Comparison of ENCODE assay signal across 13 mouse cellular contexts in genomic region chr10:80835617-80836016, GRCm38 (mm10). TPM values are rescaled to one million over a fixed set of nuclear protein-coding genes. Genes with fewer than 3 reads are reported as not detected.
DNase-seq lines count a peak whose midpoint lies in the region; ATAC-seq and TF ChIP-seq lines count a peak whose summit lies in the region.
"Had no signal": no experiment of that assay in that cellular context is flagged by ENCODE, and none has a peak within 500 bp of the region (broad histone marks: within the 10 kb centered on the region; RNA-seq: fewer than 3 reads in every experiment).

No protein-coding gene starts in this region.

- H3K4me3 ChIP-seq in heart, embryonic 11.5 days (ENCODE audit: low read depth, low read length): peak overlapping the region; percentile 21; the same call in 1 of the 2 replicates
- no peak overlapping the region for H3K4me3 ChIP-seq in stomach, embryonic 14.5 days (ENCODE audit: low read depth, low read length)
- no peak overlapping the region for H3K4me3 ChIP-seq in stomach, postnatal 0 days (ENCODE audit: low read depth, low read length)
- H3K4me3 ChIP-seq in hindbrain, postnatal 0 days (ENCODE audit: low read length): no peak overlapping the region
- H3K4me3 ChIP-seq: forebrain, embryonic 13.5 days had no signal

- no peak for ATAC-seq in heart, embryonic 11.5 days (replicated peaks; ENCODE audit: insufficient number of reproducible peaks, low FRiP score, low TSS enrichment)
- ATAC-seq in stomach, embryonic 14.5 days (ENCODE audit: insufficient number of reproducible peaks, insufficient read depth, low FRiP score, low read depth): no peak
- ATAC-seq in stomach, postnatal 0 days (ENCODE audit: low FRiP score, low TSS enrichment): no peak
- no peak for ATAC-seq in hindbrain, postnatal 0 days
- ATAC-seq: forebrain, embryonic 13.5 days; inflammation-experienced regulatory T-cells, adult 6 months had no signal

- TF ChIP-seq EP300 in stomach, postnatal 0 days (optimal IDR thresholded peaks at IDR 0.05): no peak

- 50% methylated on average over 30 of the region's 30 CpGs for WGBS in heart, embryonic 11.5 days (ENCODE audit: insufficient replicate concordance)
- 43% methylated on average over 30 of the region's 30 CpGs for WGBS in stomach, embryonic 14.5 days
- WGBS in stomach, postnatal 0 days: 58% methylated on average over 30 of the region's 30 CpGs
- WGBS in hindbrain, postnatal 0 days: 54% methylated on average over 30 of the region's 30 CpGs

- no peak overlapping the region for H3K4me2 ChIP-seq in heart, embryonic 11.5 days
- H3K4me2 ChIP-seq in stomach, embryonic 14.5 days (replicated peaks; ENCODE audit: low read depth, low read length): 0 out of 2 replicates have a peak overlapping the region, but pooled peaks have one; percentile 0
- H3K4me2 ChIP-seq in stomach, postnatal 0 days (replicated peaks; ENCODE audit: low read depth): no peak overlapping the region
- H3K4me2 ChIP-seq in hindbrain, postnatal 0 days (ENCODE audit: low read depth, low read length): no peak overlapping the region
- H3K4me2 ChIP-seq: forebrain, embryonic 13.5 days had no signal

- H3K27me3 ChIP-seq in heart, embryonic 11.5 days (ENCODE audit: control insufficient read depth, insufficient read depth, low read length): peaks cover 49% of the 10 kb centered on the region
- peaks cover 22% of the 10 kb centered on the region for H3K27me3 ChIP-seq in stomach, embryonic 14.5 days (ENCODE audit: control insufficient read depth, insufficient read depth, low read length)
- no peaks in the 10 kb centered on the region; the same call in 1 of the 2 replicates for H3K27me3 ChIP-seq in stomach, postnatal 0 days (ENCODE audit: control insufficient read depth, insufficient read depth, low read length)
- no peaks in the 10 kb centered on the region for H3K27me3 ChIP-seq in hindbrain, postnatal 0 days (ENCODE audit: insufficient read depth, low read length)

- H3K27ac ChIP-seq in heart, embryonic 11.5 days (ENCODE audit: low read depth, low read length): no peak overlapping the region
- no peak overlapping the region for H3K27ac ChIP-seq in stomach, embryonic 14.5 days (ENCODE audit: low read length)
- H3K27ac ChIP-seq in stomach, postnatal 0 days (replicated peaks): no peak overlapping the region
- no peak overlapping the region for H3K27ac ChIP-seq in hindbrain, postnatal 0 days
- H3K27ac ChIP-seq: forebrain, embryonic 13.5 days had no signal

- no peaks in the 10 kb centered on the region for H3K9me3 ChIP-seq in heart, embryonic 11.5 days (replicated peaks; ENCODE audit: control insufficient read depth, low read length)
- H3K9me3 ChIP-seq in stomach, embryonic 14.5 days (ENCODE audit: control insufficient read depth, low read depth, low read length): peaks cover 5% of the 10 kb centered on the region; the same call in 1 of the 2 replicates
- no peaks in the 10 kb centered on the region for H3K9me3 ChIP-seq in stomach, postnatal 0 days (ENCODE audit: control insufficient read depth, low read length)
- no peaks in the 10 kb centered on the region for H3K9me3 ChIP-seq in hindbrain, postnatal 0 days (ENCODE audit: low read length)
- H3K9me3 ChIP-seq: forebrain, embryonic 13.5 days had no signal

- H3K9ac ChIP-seq in heart, embryonic 11.5 days (ENCODE audit: low read depth, low read length): 0 out of 2 replicates have a peak overlapping the region, but pooled peaks have one; percentile 17
- no peak overlapping the region for H3K9ac ChIP-seq in stomach, embryonic 14.5 days (replicated peaks; ENCODE audit: low read depth, low read length)
- no peak overlapping the region for H3K9ac ChIP-seq in stomach, postnatal 0 days (ENCODE audit: low read length)
- H3K9ac ChIP-seq in hindbrain, postnatal 0 days (replicated peaks; ENCODE audit: low read length): no peak overlapping the region
- H3K9ac ChIP-seq: forebrain, embryonic 13.5 days had no signal

- no peak for DNase-seq in heart, postnatal 4 days
- DNase-seq in stomach, postnatal 0 days (ENCODE audit: low spot score): no peak
- peak; percentile 50 for DNase-seq in hindbrain, postnatal 0 days (ENCODE audit: low spot score)
- DNase-seq in urinary bladder, adult 2 months (ENCODE audit: low spot score): no peak
- DNase-seq in B cell, adult 2 months: no peak
- DNase-seq: adrenal gland, postnatal 14 days; kidney, postnatal 14 days had no signal

- H3K4me1 ChIP-seq in heart, embryonic 11.5 days (ENCODE audit: control insufficient read depth, insufficient read depth, low read length): peaks cover 40% of the 10 kb centered on the region
- H3K4me1 ChIP-seq in stomach, embryonic 14.5 days (ENCODE audit: control insufficient read depth, insufficient read depth, low read length): peaks cover 9% of the 10 kb centered on the region
- H3K4me1 ChIP-seq in stomach, postnatal 0 days (replicated peaks; ENCODE audit: control insufficient read depth, insufficient read depth): no peaks in the 10 kb centered on the region
- H3K4me1 ChIP-seq in hindbrain, postnatal 0 days (ENCODE audit: insufficient read depth, low read length): no peaks in the 10 kb centered on the region

- H3K36me3 ChIP-seq in heart, embryonic 11.5 days (ENCODE audit: control insufficient read depth, insufficient read depth, low read length): no peaks in the 10 kb centered on the region
- no peaks in the 10 kb centered on the region for H3K36me3 ChIP-seq in stomach, embryonic 14.5 days (ENCODE audit: control insufficient read depth, insufficient read depth, low read length)
- no peaks in the 10 kb centered on the region for H3K36me3 ChIP-seq in stomach, postnatal 0 days (ENCODE audit: control insufficient read depth, insufficient read depth, low read length)
- H3K36me3 ChIP-seq in hindbrain, postnatal 0 days (ENCODE audit: insufficient read depth, low read length): no peaks in the 10 kb centered on the region

- no peak for TF ChIP-seq CTCF in stomach, postnatal 0 days (IDR thresholded peaks at IDR 0.05; ENCODE audit: low read depth)
- no peak for TF ChIP-seq CTCF in hindbrain, postnatal 0 days (IDR thresholded peaks at IDR 0.05; ENCODE audit: low read depth)

RNA-seq across cellular contexts. Expression of gene Lingo3, which starts 8.2 kb away (rescaled TPM):
- 0.14 TPM in 1 of 2 replicates, not detected in the other for polyA plus RNA-seq in heart, embryonic 11.5 days (2014; fragmentation: Nextera tagmentation; extraction: Ambion mirVana)
- total RNA-seq in heart, postnatal 4 days (2021): 1 to 10 TPM; 1.8 to 2.5 TPM
- 0.07 and 0.23 TPM in 2 replicates for polyA plus RNA-seq in stomach, embryonic 14.5 days (2014; fragmentation: Nextera tagmentation; extraction: Ambion mirVana)
- 0.12 and 0.17 TPM in 2 replicates for polyA plus RNA-seq in stomach, postnatal 0 days (2015; fragmentation: Nextera tagmentation; extraction: Ambion mirVana)
- 66.9 and 70.3 TPM in 2 replicates for total RNA-seq in hindbrain, postnatal 0 days (2014; rRNA removed)
- polyA plus RNA-seq in hindbrain, postnatal 0 days (2015; fragmentation: Nextera tagmentation; extraction: Ambion mirVana): 26.6 and 28.0 TPM in 2 replicates
- not detected in 2 replicates for polyA plus RNA-seq in urinary bladder, adult 2 months (2012; rRNA removed)
- total RNA-seq: liver, adult 2 months had no signal
- polyA plus RNA-seq: gonadal fat pad, adult 2 months; inflammation-experienced regulatory T-cells, adult 6 months had no signal

RNA-seq across cellular contexts. Expression of gene Oaz1, which starts 9.2 kb away (rescaled TPM):
- polyA plus RNA-seq in heart, embryonic 11.5 days (2014; fragmentation: Nextera tagmentation; extraction: Ambion mirVana): 1,894 and 1,935 TPM in 2 replicates
- total RNA-seq in heart, postnatal 4 days (2021): 1,000 to 10,000 TPM; 1,002 to 1,049 TPM
- 1,724 and 1,898 TPM in 2 replicates for polyA plus RNA-seq in stomach, embryonic 14.5 days (2014; fragmentation: Nextera tagmentation; extraction: Ambion mirVana)
- 1,070 and 1,103 TPM in 2 replicates for polyA plus RNA-seq in stomach, postnatal 0 days (2015; fragmentation: Nextera tagmentation; extraction: Ambion mirVana)
- total RNA-seq in hindbrain, postnatal 0 days (2014; rRNA removed): 1,128 and 1,180 TPM in 2 replicates
- polyA plus RNA-seq in hindbrain, postnatal 0 days (2015; fragmentation: Nextera tagmentation; extraction: Ambion mirVana): 1,097 and 1,185 TPM in 2 replicates
- polyA plus RNA-seq in urinary bladder, adult 2 months (2012; rRNA removed): 566 and 709 TPM in 2 replicates

RNA-seq across cellular contexts. Expression of gene Lsm7, which starts 19.4 kb away (rescaled TPM):
- 201 and 218 TPM in 2 replicates for polyA plus RNA-seq in heart, embryonic 11.5 days (2014; fragmentation: Nextera tagmentation; extraction: Ambion mirVana)
- 10 to 100 TPM; 29.9 to 35.0 TPM for total RNA-seq in heart, postnatal 4 days (2021)
- polyA plus RNA-seq in stomach, embryonic 14.5 days (2014; fragmentation: Nextera tagmentation; extraction: Ambion mirVana): 321 and 361 TPM in 2 replicates
- polyA plus RNA-seq in stomach, postnatal 0 days (2015; fragmentation: Nextera tagmentation; extraction: Ambion mirVana): 176 and 180 TPM in 2 replicates
- total RNA-seq in hindbrain, postnatal 0 days (2014; rRNA removed): 165 and 189 TPM in 2 replicates
- 279 and 295 TPM in 2 replicates for polyA plus RNA-seq in hindbrain, postnatal 0 days (2015; fragmentation: Nextera tagmentation; extraction: Ambion mirVana)
- polyA plus RNA-seq in urinary bladder, adult 2 months (2012; rRNA removed): 117 and 147 TPM in 2 replicates

RNA-seq across cellular contexts. Expression of gene Sppl2b, which starts 19.5 kb away (rescaled TPM):
- 22.9 and 26.3 TPM in 2 replicates for polyA plus RNA-seq in heart, embryonic 11.5 days (2014; fragmentation: Nextera tagmentation; extraction: Ambion mirVana)
- total RNA-seq in heart, postnatal 4 days (2021): 10 to 100 TPM; 23.4 to 24.8 TPM
- 31.9 and 33.0 TPM in 2 replicates for polyA plus RNA-seq in stomach, embryonic 14.5 days (2014; fragmentation: Nextera tagmentation; extraction: Ambion mirVana)
- 17.7 and 23.0 TPM in 2 replicates for polyA plus RNA-seq in stomach, postnatal 0 days (2015; fragmentation: Nextera tagmentation; extraction: Ambion mirVana)
- 161 and 174 TPM in 2 replicates for total RNA-seq in hindbrain, postnatal 0 days (2014; rRNA removed)
- polyA plus RNA-seq in hindbrain, postnatal 0 days (2015; fragmentation: Nextera tagmentation; extraction: Ambion mirVana): 76.0 and 76.2 TPM in 2 replicates
- polyA plus RNA-seq in urinary bladder, adult 2 months (2012; rRNA removed): 33.0 and 37.4 TPM in 2 replicates

RNA-seq across cellular contexts. Expression of gene Jsrp1, which starts 22.3 kb away (rescaled TPM):
- 8.0 and 10.0 TPM in 2 replicates for polyA plus RNA-seq in heart, embryonic 11.5 days (2014; fragmentation: Nextera tagmentation; extraction: Ambion mirVana)
- 1 to 10 TPM in 1 of 2 experiments, under 1 TPM in 1; 0.62 to 1.6 TPM for total RNA-seq in heart, postnatal 4 days (2021)
- 0.45 and 1.4 TPM in 2 replicates for polyA plus RNA-seq in stomach, embryonic 14.5 days (2014; fragmentation: Nextera tagmentation; extraction: Ambion mirVana)
- 0.86 and 0.96 TPM in 2 replicates for polyA plus RNA-seq in stomach, postnatal 0 days (2015; fragmentation: Nextera tagmentation; extraction: Ambion mirVana)
- 0.22 TPM in 1 of 2 replicates, not detected in the other for total RNA-seq in hindbrain, postnatal 0 days (2014; rRNA removed)
- polyA plus RNA-seq in hindbrain, postnatal 0 days (2015; fragmentation: Nextera tagmentation; extraction: Ambion mirVana): 1.4 and 1.6 TPM in 2 replicates
- polyA plus RNA-seq in urinary bladder, adult 2 months (2012; rRNA removed): 1.0 and 1.3 TPM in 2 replicates
- total RNA-seq: liver, adult 2 months had no signal
- polyA plus RNA-seq: forebrain, embryonic 13.5 days; inflammation-experienced regulatory T-cells, adult 6 months; liver, adult 2 months had no signal

Comparison
In these comparisons a context has a peak if more than half of its experiments do, and no peak if none do; other contexts are left out.
1. RNA of gene Lingo3, which starts 8.2 kb away (polyA plus RNA-seq): 26.6 to 28.0 TPM in hindbrain, postnatal 0 days; 0.07 to 0.23 TPM in stomach, embryonic 14.5 days, 0.12 to 0.17 TPM in stomach, postnatal 0 days, 0.14 TPM in heart, embryonic 11.5 days and not detected in urinary bladder, adult 2 months; every median in the first group is over 10 times any median in the second.